Mouse (Mus musculus) stomach, embryonic 14.5 days (tissue): ENCODE measurements around the gene Fam20b. TPM values are rescaled to one million over a fixed set of nuclear protein-coding genes. Genes with fewer than 3 reads are reported as not detected.

Experiments
- ATAC-seq: fragments of 200-750 bp; cut with Nextera tagmentation; 2 replicates; pipeline ENCODE4 v1.8.0; 2017; ENCODE audit warnings: low read depth, moderate TSS enrichment; ENCODE audit not compliant: insufficient number of reproducible peaks, insufficient read depth, low FRiP score
- H3K27ac ChIP-seq: fragments of 300-500 bp; sonication (generic); 2 replicates; pipeline ENCODE4 v1.5.1; 2014; ENCODE audit warnings: mild to moderate bottlenecking, low read length, moderate library complexity, mixed read lengths
- H3K27me3 ChIP-seq: fragments of 300-500 bp; sonication (generic); 2 replicates; pipeline ENCODE4 v1.6.1; 2014; ENCODE audit warnings: low read length, control low read depth, mixed read lengths; ENCODE audit not compliant: control insufficient read depth, insufficient read depth
- H3K36me3 ChIP-seq: fragments of 300-500 bp; sonication (generic); 2 replicates; pipeline ENCODE4 v1.6.1; 2014; ENCODE audit warnings: mild to moderate bottlenecking, control low read depth, low read length, moderate library complexity, mixed read lengths; ENCODE audit not compliant: control insufficient read depth, insufficient read depth
- H3K4me1 ChIP-seq: fragments of 300-500 bp; sonication (generic); 2 replicates; pipeline ENCODE4 v1.6.1; 2014; ENCODE audit warnings: low read length, control low read depth, mixed read lengths; ENCODE audit not compliant: control insufficient read depth, insufficient read depth
- H3K4me2 ChIP-seq: fragments of 300-500 bp; sonication (generic); replicated peaks from 2 replicates; pipeline ENCODE4 v1.6.1; 2014; ENCODE audit warnings: low read depth, low read length, control low read depth
- H3K4me3 ChIP-seq: fragments of 300-500 bp; sonication (generic); 2 replicates; pipeline ENCODE4 v1.5.1; 2014; ENCODE audit warnings: low read depth, low read length, control low read depth
- H3K9ac ChIP-seq: fragments of 300-500 bp; sonication (generic); replicated peaks from 2 replicates; pipeline ENCODE4 v1.6.1; 2014; ENCODE audit warnings: low read depth, mild to moderate bottlenecking, control low read depth, low read length, moderate library complexity, mixed read lengths
- H3K9me3 ChIP-seq: fragments of 300-500 bp; sonication (generic); 2 replicates; pipeline ENCODE4 v1.6.1; 2016; ENCODE audit warnings: low read depth, low read length, control low read depth; ENCODE audit not compliant: control insufficient read depth
- WGBS: fragments of 180-500 bp; shearing (Covaris S2); extraction: QIAGEN DNeasy Blood & Tissue Kit; methylation state at CpG from one replicate; pipeline ENCODE4 v1.1.7; 2014; 5-methylcytosine and 5-hydroxymethylcytosine counted together
- polyA plus RNA-seq: library from polyadenylated mRNA; unstranded; fragments of >200 nt; fragmentation: Nextera tagmentation; extraction: Ambion mirVana; gene quantifications from 2 replicates; pipeline ENCODE4 v1.2.1, GENCODE M21; 2014

Gene Fam20b
- polyA plus RNA-seq: 32.4 and 34.6 TPM in 2 replicates

DNA sequence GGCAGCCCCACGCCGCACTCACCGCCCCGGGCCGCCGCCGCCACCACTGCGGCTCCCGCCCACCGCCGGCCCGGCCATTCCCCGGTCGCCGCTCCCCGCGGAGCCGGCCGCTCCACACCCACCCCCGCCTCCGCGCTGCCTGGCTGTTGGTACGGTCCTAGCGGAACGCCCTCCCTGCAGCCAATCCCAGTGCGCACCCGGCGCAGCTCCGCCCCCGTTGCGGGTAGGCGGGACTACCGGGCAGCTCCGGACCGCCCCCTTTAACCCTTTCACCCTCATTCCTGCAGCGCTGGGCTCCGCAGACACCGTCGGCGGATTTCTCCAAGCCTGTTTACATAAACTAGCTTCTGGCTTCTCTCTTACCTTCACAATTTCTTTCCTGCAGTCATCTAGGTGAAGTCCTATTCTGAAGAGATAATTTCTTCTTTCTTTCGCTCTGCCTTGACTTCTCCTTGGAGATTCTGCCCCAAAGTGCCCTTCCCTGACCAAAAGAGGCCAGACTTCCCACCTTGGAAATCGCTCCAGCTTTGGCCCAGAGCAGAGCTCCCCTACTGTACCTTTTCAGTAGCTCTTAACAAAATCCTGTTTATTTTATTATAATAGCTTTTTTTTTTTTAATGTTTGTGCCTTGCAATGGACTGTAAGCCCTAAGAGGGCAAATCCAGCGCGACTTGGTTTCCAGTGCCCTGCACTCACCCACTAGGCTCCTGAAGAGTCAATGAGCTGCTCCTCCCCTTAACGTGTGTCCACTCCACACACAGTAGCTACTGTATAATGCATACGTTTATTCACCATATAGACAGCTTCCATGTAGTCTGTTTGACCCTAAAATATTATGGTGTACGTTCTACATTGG, at the start of gene Fam20b:
Gene Fam20b (minus strand): TSS at position 137 of the 856 bp plus-strand sequence.
- 1% methylated on average over 35 of the region's 47 CpGs for WGBS
- Histone ChIP-seq H3K4me1 (peaks cover 4% of the 10 kb centered on the region; the same call in 1 of the 2 replicates), H3K36me3 (no peaks in the 10 kb centered on the region), H3K4me3 (peak within 1 kb of the TSS; percentile 88), H3K27me3 (no peaks in the 10 kb centered on the region), H3K27ac (peak within 1 kb of the TSS; percentile 93), H3K9ac (peak within 1 kb of the TSS; percentile 80), H3K4me2 (peak within 1 kb of the TSS; percentile 56), H3K9me3 (no peaks in the 10 kb centered on the region)
- peak; percentile 98 for ATAC-seq

DNA sequence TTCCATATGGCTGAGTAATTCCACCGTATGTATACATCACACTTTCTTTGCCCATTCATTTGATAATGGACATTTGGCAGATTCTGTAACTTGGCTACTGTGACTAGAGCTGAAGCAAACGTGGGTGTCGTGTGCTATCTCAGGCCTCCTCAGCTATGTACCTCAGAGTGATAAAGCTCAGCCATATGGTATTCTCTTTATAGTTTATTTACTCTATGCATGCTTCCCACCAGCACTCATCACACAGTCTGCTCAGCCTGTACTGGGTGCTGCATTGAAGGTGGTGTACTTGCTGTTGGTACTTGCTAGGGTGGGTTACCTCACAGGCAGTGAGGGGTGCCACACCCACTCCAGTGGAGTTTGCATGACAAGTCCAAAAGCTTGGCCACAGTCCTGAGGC, 46.4 kb upstream of the Fam20b start:
- H3K4me3 ChIP-seq: no peak overlapping the region
- H3K9me3 ChIP-seq: peaks cover 10% of the 10 kb centered on the region; the same call in 1 of the 2 replicates
- no peak for ATAC-seq
- no peak overlapping the region for H3K9ac ChIP-seq
- no peak overlapping the region for H3K27ac ChIP-seq
- peaks cover 3% of the 10 kb centered on the region; the same call in 1 of the 2 replicates for H3K4me1 ChIP-seq
- H3K27me3 ChIP-seq: no peaks in the 10 kb centered on the region
- 85% methylated on average over 3 of the region's 3 CpGs for WGBS
- no peaks in the 10 kb centered on the region for H3K36me3 ChIP-seq
- no peak overlapping the region for H3K4me2 ChIP-seq

DNA sequence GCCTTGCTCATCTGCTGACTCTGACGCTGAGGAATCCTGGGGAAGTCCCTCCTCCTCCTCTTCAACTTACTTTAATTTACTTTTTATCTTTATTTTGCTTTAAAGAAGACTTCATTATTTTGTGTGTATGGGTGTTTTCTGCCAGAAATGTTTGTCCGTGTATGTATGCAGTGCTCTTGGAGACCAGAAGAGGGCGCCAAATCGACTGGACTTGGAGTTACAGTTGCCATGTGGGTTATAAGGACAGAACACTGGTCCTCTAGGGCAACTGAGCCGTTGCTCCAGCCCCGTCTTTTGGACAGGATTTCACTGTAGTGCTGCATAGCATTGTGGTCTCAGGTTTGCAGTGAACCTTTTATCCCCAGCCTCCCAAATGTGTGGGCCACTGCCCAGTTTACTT, 45.7 kb upstream of the Fam20b start:
- peaks cover under 1% of the 10 kb centered on the region; the same call in 1 of the 2 replicates for H3K4me1 ChIP-seq
- no peaks in the 10 kb centered on the region for H3K27me3 ChIP-seq
- no peak overlapping the region for H3K4me3 ChIP-seq
- peaks cover 10% of the 10 kb centered on the region; the same call in 1 of the 2 replicates for H3K9me3 ChIP-seq
- H3K4me2 ChIP-seq: no peak overlapping the region
- WGBS: 78% methylated on average over 6 of the region's 6 CpGs
- no peaks in the 10 kb centered on the region for H3K36me3 ChIP-seq
- ATAC-seq: no peak
- no peak overlapping the region for H3K9ac ChIP-seq
- no peak overlapping the region for H3K27ac ChIP-seq

DNA sequence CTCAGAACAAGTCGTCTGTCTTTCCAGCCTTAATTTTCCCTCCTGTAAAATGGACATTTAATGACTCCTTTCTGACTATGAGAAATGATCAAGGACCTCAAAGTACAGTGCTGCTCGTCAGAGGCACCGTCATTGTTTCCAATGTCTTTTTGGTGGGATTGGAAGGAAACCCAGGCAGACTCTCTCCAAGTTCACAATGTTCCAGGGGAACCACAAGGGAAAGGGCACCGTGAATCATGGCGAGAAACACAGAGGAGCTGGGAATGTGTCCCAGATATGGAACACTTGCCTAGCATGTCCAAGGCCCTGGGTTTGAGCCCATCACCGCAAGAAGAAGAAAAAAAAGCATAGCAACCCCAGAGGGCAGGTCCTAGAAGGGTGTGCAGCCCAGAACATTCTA, 44.4 kb upstream of the Fam20b start:
- Histone ChIP-seq H3K9ac (no peak overlapping the region), H3K27ac (no peak overlapping the region), H3K27me3 (no peaks in the 10 kb centered on the region), H3K4me2 (no peak overlapping the region), H3K4me1 (no peaks in the 10 kb centered on the region; the same call in 1 of the 2 replicates), H3K36me3 (no peaks in the 10 kb centered on the region), H3K4me3 (no peak overlapping the region), H3K9me3 (peaks cover 10% of the 10 kb centered on the region; the same call in 1 of the 2 replicates)
- WGBS: 93% methylated on average over 6 of the region's 6 CpGs
- ATAC-seq: no peak

DNA sequence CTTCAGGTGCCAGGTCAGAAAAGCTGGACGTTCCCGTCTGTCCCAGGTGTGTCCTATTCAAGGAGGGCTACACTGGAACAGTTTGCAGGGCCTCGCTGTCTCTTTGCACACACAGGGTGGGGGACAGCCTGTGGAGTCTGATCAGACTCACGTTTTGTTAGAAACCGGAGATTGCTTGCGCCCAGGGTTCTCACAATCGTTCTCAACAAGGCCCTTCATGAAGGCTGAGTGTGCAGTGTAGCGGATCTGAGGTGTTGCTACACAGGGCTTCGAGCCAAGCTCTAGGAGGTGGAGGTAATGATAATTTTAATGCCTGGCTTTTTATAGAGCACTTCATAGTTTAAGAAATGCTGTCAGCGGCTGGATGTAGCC, 42.5 kb upstream of the Fam20b start:
- no peaks in the 10 kb centered on the region for H3K27me3 ChIP-seq
- WGBS: 70% methylated on average over 10 of the region's 10 CpGs
- no peaks in the 10 kb centered on the region; the same call in 1 of the 2 replicates for H3K4me1 ChIP-seq
- no peaks in the 10 kb centered on the region for H3K36me3 ChIP-seq
- peak overlapping the region; percentile 11; the same call in 1 of the 2 replicates for H3K27ac ChIP-seq
- no peak overlapping the region for H3K4me2 ChIP-seq
- peaks cover 4% of the 10 kb centered on the region; the same call in 1 of the 2 replicates for H3K9me3 ChIP-seq
- ATAC-seq: no peak
- H3K9ac ChIP-seq: no peak overlapping the region
- no peak overlapping the region for H3K4me3 ChIP-seq

DNA sequence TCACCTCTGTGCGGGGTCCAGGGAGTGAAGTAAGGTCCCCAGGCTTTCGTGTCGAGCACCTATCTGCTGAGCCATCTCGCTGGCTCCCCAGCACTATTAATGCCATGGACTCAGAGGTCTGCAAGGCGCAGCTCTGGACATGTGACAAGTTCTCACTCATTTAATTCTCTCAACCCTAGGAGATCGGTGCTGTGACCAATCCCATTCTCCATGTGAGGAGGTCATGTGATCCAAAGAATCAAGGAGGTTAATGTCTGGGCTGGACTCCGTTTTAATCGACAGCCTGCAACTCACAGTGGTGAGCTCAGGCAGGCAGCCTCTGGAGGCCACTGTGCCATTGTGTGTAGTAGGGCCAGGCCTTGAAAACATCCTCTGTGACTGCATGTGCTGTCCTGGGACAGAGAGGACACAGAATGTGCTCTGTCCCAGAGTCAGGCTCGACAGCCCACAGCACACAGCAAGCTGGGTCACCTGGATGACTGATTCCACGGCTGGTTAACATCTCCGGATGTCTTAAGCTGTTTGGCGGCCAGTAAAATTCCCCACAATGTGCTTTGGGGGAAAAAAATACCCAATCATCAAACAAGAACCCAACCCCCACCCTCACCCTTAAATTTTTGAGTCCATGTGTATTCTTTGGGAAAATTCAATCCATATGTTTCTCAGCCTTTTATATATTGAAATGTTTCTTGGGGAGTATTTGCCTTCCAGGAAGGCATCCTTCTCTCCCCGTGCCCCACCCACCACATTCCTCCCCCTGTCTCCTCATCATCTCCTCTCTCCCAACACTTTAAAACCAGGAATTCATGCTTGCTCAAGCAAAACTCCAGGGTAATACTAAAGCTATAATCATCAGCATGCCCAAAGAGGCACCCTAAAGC, 41.9 kb upstream of the Fam20b start:
- no peak overlapping the region for H3K4me2 ChIP-seq
- ATAC-seq: no peak
- H3K36me3 ChIP-seq: no peaks in the 10 kb centered on the region
- 68% methylated on average over 13 of the region's 13 CpGs for WGBS
- no peaks in the 10 kb centered on the region for H3K9me3 ChIP-seq
- H3K4me1 ChIP-seq: no peaks in the 10 kb centered on the region; the same call in 1 of the 2 replicates
- H3K27ac ChIP-seq: peak overlapping the region; percentile 11; the same call in 1 of the 2 replicates
- H3K9ac ChIP-seq: no peak overlapping the region
- no peaks in the 10 kb centered on the region for H3K27me3 ChIP-seq
- H3K4me3 ChIP-seq: no peak overlapping the region

DNA sequence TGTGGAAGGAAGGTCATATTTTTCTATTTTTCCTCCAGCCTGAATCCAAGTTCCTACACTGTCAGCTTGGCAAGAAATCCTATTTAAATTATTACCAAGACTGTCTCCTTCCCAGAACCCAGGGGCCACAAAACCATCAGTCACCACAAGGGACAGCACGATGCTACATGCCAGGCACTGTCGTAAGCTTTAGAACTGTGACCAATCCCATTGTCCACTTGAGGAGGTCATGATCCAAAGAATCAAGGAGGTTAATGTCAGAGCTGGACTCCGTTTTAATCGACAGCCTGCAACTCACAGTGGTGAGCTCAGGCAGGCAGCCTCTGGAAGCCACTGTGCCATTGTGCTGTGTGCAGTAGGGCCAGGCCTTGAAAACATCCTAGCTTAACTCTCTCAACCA, 39.4 kb upstream of the Fam20b start:
- Histone ChIP-seq H3K36me3 (no peaks in the 10 kb centered on the region), H3K9ac (no peak overlapping the region), H3K27ac (no peak overlapping the region), H3K4me2 (no peak overlapping the region), H3K4me3 (no peak overlapping the region), H3K27me3 (no peaks in the 10 kb centered on the region), H3K9me3 (no peaks in the 10 kb centered on the region), H3K4me1 (peaks cover 8% of the 10 kb centered on the region; the same call in 1 of the 2 replicates)
- 48% methylated on average over 4 of the region's 4 CpGs for WGBS
- no peak for ATAC-seq
